Mouse (Mus musculus) midbrain, postnatal 0 days (tissue): Measurements from ENCODE around the gene H2-Q1. TPM values are rescaled to one million over a fixed set of nuclear protein-coding genes. Genes with fewer than 3 reads are reported as not detected.
A peak's percentile ranks its signal among the peaks of the same experiment; 100 is the strongest.
"Not testable (repeated sequence)": the region's sequence is repeated elsewhere in the genome, so short reads cannot be mapped to it uniquely, and the experiment has no call there.

Experiments
- ATAC-seq: fragments of 200-750 bp; cut with Nextera tagmentation; 2 replicates; pipeline ENCODE4 v1.8.0; 2017; ENCODE audit warnings: moderate number of reproducible peaks, mild to moderate bottlenecking, moderate TSS enrichment, moderate library complexity; ENCODE audit not compliant: low FRiP score
- DNase-seq: peaks from one replicate; pipeline ENCODE4 v3.0.0-alpha.2; 2015; ENCODE audit warnings: low spot score
- H3K27ac ChIP-seq: fragments of 300-500 bp; sonication (generic); 2 replicates; pipeline ENCODE4 v1.5.1; 2014; ENCODE audit warnings: low read depth, mild to moderate bottlenecking, low read length, mixed read lengths
- H3K27me3 ChIP-seq: fragments of 300-500 bp; sonication (generic); 2 replicates; pipeline ENCODE4 v1.6.1; 2014; ENCODE audit warnings: low read length, control low read depth, mixed read lengths; ENCODE audit not compliant: insufficient read depth
- H3K36me3 ChIP-seq: fragments of 300-500 bp; sonication (generic); 2 replicates; pipeline ENCODE4 v1.6.1; 2014; ENCODE audit warnings: low read length, control low read depth, mixed read lengths; ENCODE audit not compliant: insufficient read depth
- H3K4me1 ChIP-seq: fragments of 300-500 bp; sonication (generic); 2 replicates; pipeline ENCODE4 v1.6.1; 2014; ENCODE audit warnings: mild to moderate bottlenecking, control low read depth, antibody characterized with exemption, low read length, mixed read lengths; ENCODE audit not compliant: insufficient read depth
- H3K4me2 ChIP-seq: fragments of 300-500 bp; sonication (generic); 2 replicates; pipeline ENCODE4 v1.6.1; 2014; ENCODE audit warnings: low read depth, mild to moderate bottlenecking, low read length, mixed read lengths; ENCODE audit not compliant: poor library complexity, severe bottlenecking
- H3K4me3 ChIP-seq: fragments of 300-500 bp; sonication (generic); 2 replicates; pipeline ENCODE4 v1.5.1; 2014; ENCODE audit warnings: low read depth, mild to moderate bottlenecking, low read length, moderate library complexity
- H3K9ac ChIP-seq: fragments of 300-500 bp; sonication (generic); replicated peaks from 2 replicates; pipeline ENCODE4 v1.6.1; 2014; ENCODE audit warnings: mild to moderate bottlenecking, low read length, moderate library complexity, mixed read lengths; ENCODE audit not compliant: poor library complexity, severe bottlenecking
- H3K9me3 ChIP-seq: fragments of 300-500 bp; sonication (generic); 2 replicates; pipeline ENCODE4 v1.6.1; 2016; ENCODE audit warnings: low read length, control low read depth
- CTCF ChIP-seq: IDR thresholded peaks from 2 replicates; pipeline ENCODE4 v1.5.1; 2016; ENCODE audit warnings: antibody characterized with exemption, mild to moderate bottlenecking
- WGBS: fragments of 180-500 bp; shearing (Covaris S2); extraction: QIAGEN DNeasy Blood & Tissue Kit; methylation state at CpG from one replicate; pipeline ENCODE4 v1.1.7; 2014; 5-methylcytosine and 5-hydroxymethylcytosine counted together
- polyA plus RNA-seq: library from polyadenylated mRNA; unstranded; fragments of >200 nt; fragmentation: Nextera tagmentation; extraction: Ambion mirVana; gene quantifications from 2 replicates; pipeline ENCODE4 v1.2.1, GENCODE M21; 2015
- total RNA-seq: library from RNA; depleted of rRNA; stranded (reverse); fragments of >200 nt; gene quantifications from 2 replicates; pipeline ENCODE4 v1.2.3, GENCODE M21; 2014

Gene H2-Q1
- total and polyA plus RNA-seq, 2 experiments from 2014 or later, result 0.60 to 1.5 TPM

- Histone ChIP-seq H3K27me3 (peaks cover 6% of the 10 kb centered on the region), H3K9ac (peak within 1 kb of the TSS; percentile 51), H3K4me3 (peak within 1 kb of the TSS; percentile 44), H3K4me1 (no peaks in the 10 kb centered on the region), H3K36me3 (no peaks in the 10 kb centered on the region), H3K9me3 (no peaks in the 10 kb centered on the region), H3K4me2 (peak within 1 kb of the TSS; percentile 76), H3K27ac (no peak within 1 kb of the TSS)
- DNase-seq (no peak), ATAC-seq (peak; percentile 56; the same call in 1 of the 2 replicates)
- 2% methylated on average over 33 of the region's 40 CpGs for WGBS
- no peak for TF ChIP-seq CTCF
These were observed 22.0 kb downstream of the H2-Q1 start, which contains the start of gene H2-Q2 for GRCm38 (mm10) chr17:35342071-35342671. Gene H2-Q2, plus strand, starts transcription at chr17:35342242.

GRCm38 (mm10) chr17:35342711-35343476 lies 22.7 kb downstream of the H2-Q1 start:
- ATAC-seq, result peak; percentile 47; the same call in 1 of the 2 replicates
- peak overlapping the region; percentile 51 for H3K9ac ChIP-seq
- WGBS, result 2% methylated on average over 44 of the region's 46 CpGs
- H3K4me3 ChIP-seq, result peak overlapping the region; percentile 44
- no peak overlapping the region for H3K27ac ChIP-seq
- no peaks in the 10 kb centered on the region for H3K9me3 ChIP-seq
- H3K27me3 ChIP-seq, result peaks cover 6% of the 10 kb centered on the region
- no peaks in the 10 kb centered on the region for H3K36me3 ChIP-seq
- no peak for TF ChIP-seq CTCF
- no peaks in the 10 kb centered on the region for H3K4me1 ChIP-seq
- peak overlapping the region; percentile 76 for H3K4me2 ChIP-seq
- no peak for DNase-seq

- not testable (repeated sequence) for H3K27ac ChIP-seq, DNase-seq, H3K9ac ChIP-seq, H3K4me3 ChIP-seq, H3K36me3 ChIP-seq, H3K4me2 ChIP-seq, H3K27me3 ChIP-seq, H3K9me3 ChIP-seq, H3K4me1 ChIP-seq, ATAC-seq
These were observed 27.5 kb downstream of the H2-Q1 start for GRCm38 (mm10) chr17:35347659-35348058.

- WGBS, result 69% methylated on average over 6 of the region's 6 CpGs
These were observed 33.1 kb downstream of the H2-Q1 start for GRCm38 (mm10) chr17:35353275-35353674.

GRCm38 (mm10) chr17:35354071-35354470 lies 33.9 kb downstream of the H2-Q1 start:
- no peak for ATAC-seq
- no peak overlapping the region for H3K4me3 ChIP-seq
- no peak for TF ChIP-seq CTCF

More at GRCm38 (mm10) chr17:35353275-35353674, 33.1 kb downstream of the H2-Q1 start:
- H3K4me2 ChIP-seq, H3K4me1 ChIP-seq, H3K27me3 ChIP-seq, H3K9me3 ChIP-seq, H3K9ac ChIP-seq, ATAC-seq, H3K27ac ChIP-seq, DNase-seq, H3K36me3 ChIP-seq, H3K4me3 ChIP-seq: not testable (repeated sequence)

GRCm38 (mm10) chr17:35357086-35357485 lies 36.9 kb downstream of the H2-Q1 start:
- Histone ChIP-seq H3K27ac (no peak overlapping the region), H3K36me3 (no peaks in the 10 kb centered on the region), H3K4me3 (no peak overlapping the region), H3K9ac (no peak overlapping the region), H3K27me3 (no peaks in the 10 kb centered on the region), H3K4me1 (no peaks in the 10 kb centered on the region; the same call in 1 of the 2 replicates), H3K4me2 (no peak overlapping the region), H3K9me3 (no peaks in the 10 kb centered on the region)
- no peak for TF ChIP-seq CTCF
- DNase-seq (no peak), ATAC-seq (no peak)
- 39% methylated on average over 1 of the region's 1 CpGs for WGBS

More at GRCm38 (mm10) chr17:35354071-35354470, 33.9 kb downstream of the H2-Q1 start:
- H3K27me3 ChIP-seq, result no peaks in the 10 kb centered on the region
- DNase-seq, result no peak
- H3K36me3 ChIP-seq, result no peaks in the 10 kb centered on the region
- H3K4me2 ChIP-seq, result no peak overlapping the region
- no peak overlapping the region for H3K9ac ChIP-seq
- H3K4me1 ChIP-seq, result no peaks in the 10 kb centered on the region; the same call in 1 of the 2 replicates
- no peaks in the 10 kb centered on the region for H3K9me3 ChIP-seq
- 77% methylated on average over 2 of the region's 2 CpGs for WGBS
- no peak overlapping the region for H3K27ac ChIP-seq
